Mouse (Mus musculus): Measurements from ENCODE around the gene Wdr62.
"Not testable (repeated sequence)": the region's sequence is repeated elsewhere in the genome, so short reads cannot be mapped to it uniquely, and the experiment has no call there.

Gene Wdr62

GRCm38 (mm10) chr7:30202895-30203690 lies 77.1 kb downstream of the Wdr62 start:
- DNase-seq = no peak

- DNase-seq = not testable (repeated sequence)
Measured at GRCm38 (mm10) chr7:30200661-30201060, 79.6 kb downstream of the Wdr62 start.

GRCm38 (mm10) chr7:30200200-30200599 lies 80.0 kb downstream of the Wdr62 start:
- no peak for DNase-seq

GRCm38 (mm10) chr7:30199498-30200139 lies 80.6 kb downstream of the Wdr62 start:
- DNase-seq = no peak

GRCm38 (mm10) chr7:30198481-30198971 lies 81.7 kb downstream of the Wdr62 start, which contains the start of gene Capns1:
Gene Capns1 (minus strand): TSS chr7:30198811.
- peak; percentile 62 to 77 for DNase-seq

GRCm38 (mm10) chr7:30197592-30198129 lies 82.6 kb downstream of the Wdr62 start:
- no peak for DNase-seq

- no peak for DNase-seq
Measured at GRCm38 (mm10) chr7:30196171-30196570, 84.0 kb downstream of the Wdr62 start.

GRCm38 (mm10) chr7:30195461-30195860 lies 84.8 kb downstream of the Wdr62 start:
- DNase-seq = no peak

GRCm38 (mm10) chr7:30194884-30195283 lies 85.3 kb downstream of the Wdr62 start:
- DNase-seq = peak; percentile 95 to 97

- peak in 1 of 2 experiments; percentile 27 for DNase-seq
Measured at GRCm38 (mm10) chr7:30194101-30194831, 86.0 kb downstream of the Wdr62 start.

GRCm38 (mm10) chr7:30193581-30194100 lies 86.6 kb downstream of the Wdr62 start:
- DNase-seq = peak; percentile 88

- DNase-seq = no peak
Measured at GRCm38 (mm10) chr7:30193013-30193412, 87.2 kb downstream of the Wdr62 start.

GRCm38 (mm10) chr7:30192088-30192487 lies 88.1 kb downstream of the Wdr62 start:
- DNase-seq = no peak
